Mouse (Mus musculus) heart, adult 18-20 months (tissue): ENCODE measurements around the gene Ston2. TPM values are rescaled to one million over a fixed set of nuclear protein-coding genes. Genes with fewer than 3 reads are reported as not detected.

Experiments
- DNase-seq, 2 experiments: peaks; one replicate each; pipeline ENCODE4 v3.0.0; 2021 to 2022; ENCODE audit warnings: mixed read lengths in 1 of 2
- total RNA-seq, 2 experiments: library from RNA; stranded (reverse); gene quantifications; 2 replicates each; pipeline ENCODE4 v1.2.3; 2021

Gene Ston2
- total RNA-seq, 2 experiments from 2014 or later: 4.7 to 5.9 TPM

- no peak for DNase-seq
Observed at GRCm38 (mm10) chr12:91702829-91703228, 85.4 kb downstream of the Ston2 start.

GRCm38 (mm10) chr12:91699451-91700141 is 88.6 kb downstream of the Ston2 start:
- no peak for DNase-seq

- DNase-seq: no peak
Observed at GRCm38 (mm10) chr12:91696231-91696630, 92.0 kb downstream of the Ston2 start.

- no peak for DNase-seq
Observed at GRCm38 (mm10) chr12:91695761-91696160, 92.4 kb downstream of the Ston2 start.

- no peak for DNase-seq
Observed at GRCm38 (mm10) chr12:91694748-91695147, 93.4 kb downstream of the Ston2 start.

- DNase-seq: no peak
Observed at GRCm38 (mm10) chr12:91693566-91693965, 94.6 kb downstream of the Ston2 start.

- no peak for DNase-seq
Observed at GRCm38 (mm10) chr12:91692991-91693390, 95.2 kb downstream of the Ston2 start.

- no peak for DNase-seq
Observed at GRCm38 (mm10) chr12:91685674-91686290, 102.4 kb downstream of the Ston2 start.

GRCm38 (mm10) chr12:91684840-91685415 is 103.3 kb downstream of the Ston2 start:
- DNase-seq: no peak

GRCm38 (mm10) chr12:91684101-91684839 is 103.9 kb downstream of the Ston2 start:
- DNase-seq: no peak

GRCm38 (mm10) chr12:91683549-91684100 is 104.6 kb downstream of the Ston2 start:
- no peak for DNase-seq

- no peak for DNase-seq
Observed at GRCm38 (mm10) chr12:91683096-91683495, 105.1 kb downstream of the Ston2 start.

- DNase-seq: no peak
Observed at GRCm38 (mm10) chr12:91679320-91680064, 108.7 kb downstream of the Ston2 start.

- no peak for DNase-seq
Observed at GRCm38 (mm10) chr12:91675937-91676336, 112.2 kb downstream of the Ston2 start.

- DNase-seq: no peak
Observed at GRCm38 (mm10) chr12:91673141-91673540, 115.0 kb downstream of the Ston2 start.

GRCm38 (mm10) chr12:91672528-91672927 is 115.7 kb downstream of the Ston2 start:
- DNase-seq: no peak

- peak in 1 of 2 experiments; percentile 39 for DNase-seq
Observed at GRCm38 (mm10) chr12:91668529-91669245, 119.5 kb downstream of the Ston2 start.

- DNase-seq: no peak
Observed at GRCm38 (mm10) chr12:91667741-91668140, 120.4 kb downstream of the Ston2 start.

GRCm38 (mm10) chr12:91666607-91667006 is 121.6 kb downstream of the Ston2 start:
- DNase-seq: no peak

- no peak for DNase-seq
Observed at GRCm38 (mm10) chr12:91665431-91665830, 122.8 kb downstream of the Ston2 start.

- DNase-seq: no peak
Observed at GRCm38 (mm10) chr12:91663260-91663659, 124.9 kb downstream of the Ston2 start.
